Mouse (Mus musculus): ENCODE results near the gene Scn2a. TPM values are rescaled to one million over a fixed set of nuclear protein-coding genes. Genes with fewer than 3 reads are reported as not detected.

The Scn2a gene
- 1.6 TPM in 2 replicates for polyA plus RNA-seq (2015; fragmentation: Nextera tagmentation; extraction: Ambion mirVana)

DNA sequence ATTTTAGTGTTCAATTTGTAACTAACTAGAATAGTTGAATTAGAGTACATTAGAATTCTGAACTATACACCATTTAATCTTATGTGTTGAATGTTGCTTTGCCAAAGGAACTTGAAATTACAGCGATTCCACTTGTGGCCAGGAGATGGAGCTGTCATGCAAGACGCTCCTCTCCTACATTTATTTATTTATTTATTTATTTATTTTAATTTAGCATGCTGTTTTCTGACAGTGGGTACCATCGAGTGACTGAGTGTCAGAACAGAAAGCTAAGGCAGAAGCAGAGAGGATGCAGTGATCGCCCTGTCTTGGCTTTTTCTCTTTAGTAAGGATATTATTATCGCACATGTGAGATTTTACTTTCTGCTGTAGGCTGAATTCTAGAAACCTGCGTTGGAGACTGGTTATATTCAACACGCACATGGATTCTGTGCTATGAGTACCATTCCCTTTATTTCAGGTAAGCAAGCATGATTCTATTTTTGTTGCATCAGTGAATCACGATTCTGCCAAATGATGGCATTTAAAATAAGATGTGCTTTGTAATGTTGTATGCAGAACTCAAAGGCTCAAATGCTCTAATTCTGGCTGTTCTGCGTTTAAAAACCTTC is at the start of gene Scn2a:
Scn2a (plus strand) TSS at position 216 of the 611 bp plus-strand sequence.

Other genes with a start within 250 kb of the Scn2a start
- 2.4 and 2.7 TPM in 2 replicates for gene Scn3a, start 53.1 kb upstream of the Scn2a start, polyA plus RNA-seq (2015; fragmentation: Nextera tagmentation; extraction: Ambion mirVana)
- 0.56 and 0.85 TPM in 2 replicates for gene Csrnp3, start 225.0 kb downstream of the Scn2a start, polyA plus RNA-seq (2015; fragmentation: Nextera tagmentation; extraction: Ambion mirVana)